Mouse (Mus musculus) bone marrow macrophage, adult 2 months (primary cell): Measurements from ENCODE around the gene Ly6g6d. TPM values are rescaled to one million over a fixed set of nuclear protein-coding genes. Genes with fewer than 3 reads are reported as not detected.
A peak's percentile ranks its signal among the peaks of the same experiment; 100 is the strongest.

Experiments used
- H3K27ac ChIP-seq: 2 replicates; pipeline ENCODE4 v1.5.1; 2012; ENCODE audit warnings: low read depth, low read length; ENCODE audit not compliant: insufficient read depth
- H3K4me1 ChIP-seq: 2 replicates; pipeline ENCODE4 v1.6.1; 2012; ENCODE audit warnings: low read length; ENCODE audit not compliant: control insufficient read depth, insufficient read depth
- H3K4me3 ChIP-seq: 2 replicates; pipeline ENCODE4 v1.5.1; 2012; ENCODE audit warnings: mild to moderate bottlenecking, low read length, moderate library complexity; ENCODE audit not compliant: insufficient read depth
- CTCF ChIP-seq: IDR thresholded peaks from 2 replicates; pipeline ENCODE4 v1.5.1; 2012; ENCODE audit warnings: low read depth, mild to moderate bottlenecking, low read length, moderate library complexity
- POLR2A ChIP-seq: IDR thresholded peaks from 2 replicates; pipeline ENCODE4 v1.6.1; 2012; ENCODE audit warnings: mild to moderate bottlenecking, low read depth, low read length, borderline replicate concordance
- polyA plus RNA-seq: library from polyadenylated mRNA; stranded (reverse); fragments of >200 nt; gene quantifications from 2 replicates; pipeline ENCODE4 v1.2.4, GENCODE M21; 2012; ENCODE audit not compliant: missing spikeins, insufficient read depth, insufficient read length

Gene Ly6g6d
- polyA plus RNA-seq, 1 experiment, result 1.0 TPM

DNA sequence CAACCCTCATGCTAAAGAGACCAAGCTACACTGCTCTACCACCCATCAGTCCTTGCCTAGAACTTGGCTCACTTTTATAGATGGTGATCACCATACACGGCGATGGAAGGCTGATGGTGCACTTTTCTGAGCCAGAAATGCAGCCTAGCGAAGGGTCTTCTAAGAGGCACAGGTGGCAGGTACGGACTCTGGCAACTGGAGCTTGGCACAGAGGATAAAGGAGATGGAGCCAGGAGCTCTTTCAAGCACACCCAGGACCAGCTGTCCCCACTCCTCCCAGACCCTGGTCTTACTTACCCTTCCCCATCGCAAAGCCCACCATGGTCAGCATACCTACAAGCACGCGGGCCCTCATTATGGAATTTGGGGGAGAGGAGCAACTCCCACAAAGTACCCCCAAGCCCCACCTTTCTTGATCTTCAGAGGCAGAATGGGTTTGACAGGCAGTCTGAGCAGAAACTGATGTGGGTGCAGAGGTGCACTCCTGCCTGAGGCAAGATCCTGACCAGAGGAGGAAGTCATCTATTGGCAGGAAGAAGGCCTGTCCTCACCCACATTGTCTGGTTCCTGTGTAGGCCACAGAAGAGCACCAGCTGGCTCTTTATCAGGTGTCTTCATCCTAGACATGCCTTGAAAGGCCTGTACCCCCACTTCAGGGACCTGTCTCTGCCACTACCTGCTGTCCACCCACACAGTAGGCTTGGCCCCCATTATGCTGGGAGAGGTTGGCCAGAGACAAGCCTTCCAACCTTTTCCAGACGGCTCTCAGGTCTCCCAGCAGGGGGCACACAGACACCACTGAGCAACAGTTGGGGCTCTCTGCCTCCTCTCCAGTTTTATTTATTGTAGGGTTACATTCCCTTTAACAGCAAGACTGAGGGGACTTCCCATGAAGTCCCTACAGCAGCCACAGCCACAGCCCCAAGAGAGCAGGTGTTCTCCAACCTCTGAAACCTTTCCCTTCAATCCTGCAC lies 37.5 kb upstream of the Ly6g6d start, which contains the start of gene Ly6g5b:
Gene Ly6g5b, minus strand, starts transcription at position 383 of the 974 bp plus-strand sequence.
- Histone ChIP-seq H3K4me3 (no peak within 1 kb of the TSS), H3K27ac (no peak within 1 kb of the TSS), H3K4me1 (peaks cover 4% of the 10 kb centered on the region; the same call in 1 of the 2 replicates)
- no peak for TF ChIP-seq POLR2A
- peak; percentile 19; the same call in 1 of the 2 replicates for TF ChIP-seq CTCF

DNA sequence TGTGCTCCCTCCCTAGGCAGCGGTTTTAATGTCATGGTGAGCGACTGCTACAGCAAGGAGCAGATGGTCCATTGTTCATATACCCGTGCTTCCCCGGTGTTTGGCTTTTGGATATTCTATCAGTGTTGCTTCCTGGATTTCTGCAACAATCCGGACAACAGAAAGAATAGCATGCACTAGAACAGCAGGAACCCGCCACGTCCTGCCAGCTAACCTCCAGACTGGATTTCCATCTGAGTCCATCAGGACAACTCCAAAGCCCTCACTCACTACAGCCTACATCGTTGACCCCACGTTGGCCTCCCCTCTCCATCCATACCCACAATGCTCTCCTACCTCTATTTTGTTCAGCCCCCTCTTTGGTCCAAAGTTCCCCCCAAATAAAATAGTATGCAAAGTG lies 33.9 kb upstream of the Ly6g6d start:
- no peak overlapping the region for H3K27ac ChIP-seq
- no peaks in the 10 kb centered on the region for H3K4me1 ChIP-seq
- TF ChIP-seq POLR2A (no peak), CTCF (no peak)
- H3K4me3 ChIP-seq, result no peak overlapping the region

DNA sequence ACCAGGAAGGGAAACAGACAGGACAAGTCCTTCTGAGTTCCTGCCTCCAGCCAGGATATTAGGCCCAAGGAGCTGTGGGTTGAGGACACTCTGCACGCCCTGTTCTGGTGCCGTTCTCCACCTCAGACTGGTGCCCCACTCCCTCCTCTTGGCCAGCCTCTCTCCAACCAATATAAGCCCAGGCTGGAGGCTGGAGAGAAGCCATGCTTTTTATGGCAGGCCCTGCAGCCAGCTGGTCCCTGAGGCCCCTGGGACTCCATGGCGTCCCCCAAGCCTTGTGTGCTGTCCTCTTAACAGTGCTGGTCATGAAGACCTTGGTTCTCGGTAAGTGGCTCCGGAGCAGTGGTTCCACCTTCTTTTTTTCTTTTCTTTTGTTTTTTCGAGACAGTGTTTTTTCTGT lies 30.2 kb upstream of the Ly6g6d start, which contains the start of gene Ly6g5c:
Gene Ly6g5c, plus strand, starts transcription at position 183 of the 400 bp plus-strand sequence.
- Histone ChIP-seq H3K4me1 (no peaks in the 10 kb centered on the region), H3K4me3 (no peak within 1 kb of the TSS), H3K27ac (no peak within 1 kb of the TSS)
- TF ChIP-seq CTCF, result no peak
- no peak for TF ChIP-seq POLR2A

DNA sequence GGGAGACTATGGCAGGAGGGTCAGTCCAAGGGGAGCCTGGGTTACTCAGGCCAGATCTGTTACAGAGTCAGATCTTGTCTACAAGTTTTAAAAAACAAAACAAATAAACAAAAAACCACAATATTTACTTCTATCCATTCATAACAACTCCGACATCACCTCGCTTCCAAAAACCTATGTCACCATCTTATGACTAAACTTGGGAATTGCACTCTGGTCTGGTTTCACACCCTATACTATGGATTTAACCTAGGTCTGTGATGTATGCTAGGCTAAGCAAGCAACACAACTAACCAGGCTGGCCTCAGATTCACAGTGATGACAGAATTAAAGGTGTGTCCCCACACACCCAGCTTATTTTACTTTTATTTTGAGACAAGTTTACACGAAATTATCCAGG lies 28.7 kb upstream of the Ly6g6d start:
- TF ChIP-seq POLR2A (no peak), CTCF (no peak)
- H3K27ac ChIP-seq, result no peak overlapping the region
- no peaks in the 10 kb centered on the region for H3K4me1 ChIP-seq
- H3K4me3 ChIP-seq, result no peak overlapping the region

DNA sequence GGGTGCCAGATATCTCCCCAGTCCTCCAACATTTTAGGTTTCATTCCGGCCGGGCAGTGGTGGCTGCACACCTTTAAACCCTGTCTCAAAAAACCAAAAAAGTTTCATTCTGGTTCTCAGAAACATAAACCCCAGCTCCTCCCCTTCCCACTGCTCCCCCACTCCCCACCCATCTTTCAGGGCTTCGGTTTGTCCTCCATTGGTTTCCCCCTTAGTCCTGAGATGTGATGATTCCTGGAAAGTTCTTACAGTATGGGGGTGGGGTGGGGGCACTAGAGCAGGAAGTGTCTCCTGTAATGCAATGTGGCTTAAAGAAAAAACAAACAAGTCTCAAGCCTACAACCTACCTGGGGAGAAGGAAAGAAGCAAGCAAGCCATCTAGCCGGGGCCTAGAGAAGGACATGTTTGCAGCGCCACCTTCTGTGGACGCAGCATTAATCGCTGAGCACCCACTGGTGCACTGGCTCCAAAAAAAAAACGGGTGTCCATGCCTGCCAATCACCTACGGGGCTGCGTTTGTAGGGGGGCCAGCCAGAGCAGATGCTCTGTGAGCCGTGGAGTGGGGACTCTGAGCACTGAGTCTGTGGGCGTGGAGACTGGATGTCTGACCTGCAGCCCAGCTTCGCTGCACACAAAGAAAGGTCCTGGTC lies 28.0 kb upstream of the Ly6g6d start:
- H3K27ac ChIP-seq, result no peak overlapping the region
- TF ChIP-seq CTCF (no peak), POLR2A (no peak)
- H3K4me1 ChIP-seq, result no peaks in the 10 kb centered on the region
- H3K4me3 ChIP-seq, result no peak overlapping the region

DNA sequence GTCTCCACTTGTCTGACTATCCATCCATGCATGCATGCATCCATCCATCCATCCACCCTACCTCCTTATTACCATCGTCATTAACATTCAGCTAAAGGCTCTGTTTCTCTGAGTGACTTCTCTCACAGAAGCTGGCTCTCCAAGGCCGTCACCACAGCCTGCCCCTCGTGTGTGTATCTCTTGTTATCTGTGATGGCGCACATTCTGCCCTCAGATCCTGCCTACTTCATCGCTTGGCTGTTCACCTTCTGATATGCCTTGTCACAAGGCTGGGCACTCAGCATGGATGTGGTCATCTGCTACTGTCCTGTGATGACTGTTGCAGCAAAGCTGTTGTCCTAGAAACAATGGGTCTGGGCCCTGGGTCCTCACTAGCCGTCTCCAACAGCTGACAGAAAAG lies 26.9 kb upstream of the Ly6g6d start:
- H3K4me3 ChIP-seq, result no peak overlapping the region
- no peak overlapping the region for H3K27ac ChIP-seq
- TF ChIP-seq CTCF (no peak), POLR2A (no peak)
- no peaks in the 10 kb centered on the region for H3K4me1 ChIP-seq

DNA sequence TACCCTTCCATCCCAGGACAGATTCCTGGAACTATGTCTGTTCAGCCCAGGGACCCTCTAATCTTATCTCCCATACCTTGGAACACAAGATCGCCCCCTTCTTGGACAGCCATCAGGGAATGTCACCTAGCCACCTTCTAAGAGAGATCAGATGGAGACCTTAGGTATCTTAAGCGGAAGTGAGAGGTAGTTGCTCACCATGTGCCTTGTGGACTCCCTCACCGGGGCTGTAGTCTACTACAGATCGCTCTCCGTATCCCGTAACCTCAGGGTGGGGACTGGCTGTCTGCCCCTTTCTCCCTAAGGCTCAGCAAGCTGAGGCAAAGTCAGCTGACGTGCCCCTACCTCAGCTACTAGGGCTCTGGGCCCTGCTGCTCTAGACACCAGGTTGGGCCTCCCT lies 26.2 kb upstream of the Ly6g6d start:
- no peak overlapping the region for H3K4me3 ChIP-seq
- H3K4me1 ChIP-seq, result no peaks in the 10 kb centered on the region
- TF ChIP-seq POLR2A, result no peak
- TF ChIP-seq CTCF, result no peak
- H3K27ac ChIP-seq, result no peak overlapping the region

DNA sequence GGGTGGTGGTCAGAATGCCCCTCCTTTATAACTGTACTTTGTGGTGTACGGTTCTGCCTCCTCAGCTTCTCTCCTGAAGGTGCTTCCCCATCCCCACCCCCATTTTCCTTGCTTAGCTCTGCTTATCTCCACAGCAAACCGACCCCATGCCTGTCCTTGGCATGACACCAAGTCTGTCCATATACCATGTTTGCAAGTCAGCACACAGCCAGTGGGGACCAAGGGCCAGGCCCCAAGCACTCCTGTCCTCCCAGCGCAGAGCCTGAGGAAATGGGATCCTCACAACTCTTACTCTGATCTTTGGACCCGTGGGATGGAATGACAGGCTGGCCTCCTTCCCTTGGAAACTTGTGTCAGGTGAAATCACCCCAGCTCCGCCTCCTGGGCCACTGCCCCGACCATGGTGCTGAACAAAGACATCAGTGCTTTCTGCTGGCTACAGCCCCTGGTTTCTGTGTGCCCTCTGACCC lies 25.4 kb upstream of the Ly6g6d start:
- TF ChIP-seq POLR2A (no peak), CTCF (no peak)
- Histone ChIP-seq H3K4me1 (no peaks in the 10 kb centered on the region), H3K27ac (no peak overlapping the region), H3K4me3 (no peak overlapping the region)

DNA sequence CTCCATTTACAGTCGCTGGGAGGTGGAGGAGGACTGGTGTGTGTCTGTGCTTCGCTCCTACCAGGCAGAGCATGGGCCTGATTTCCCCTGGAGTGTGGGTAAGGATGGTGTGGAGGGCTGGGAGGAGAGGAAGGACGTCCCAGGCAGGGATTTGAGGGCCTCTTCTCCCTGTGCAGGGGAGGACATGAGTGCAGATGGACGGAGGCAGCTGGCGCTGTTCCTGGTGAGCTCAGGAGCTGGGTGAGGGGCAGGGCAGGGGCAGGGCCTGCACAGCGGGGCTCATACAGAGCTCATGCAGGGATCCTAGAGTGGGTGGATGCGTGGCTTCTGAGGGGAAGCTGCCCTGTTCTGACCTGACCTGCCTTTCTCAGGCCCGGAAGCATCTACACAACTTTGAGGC lies 24.4 kb upstream of the Ly6g6d start:
- Histone ChIP-seq H3K4me1 (no peaks in the 10 kb centered on the region), H3K27ac (no peak overlapping the region), H3K4me3 (no peak overlapping the region)
- TF ChIP-seq CTCF, result no peak
- no peak for TF ChIP-seq POLR2A

DNA sequence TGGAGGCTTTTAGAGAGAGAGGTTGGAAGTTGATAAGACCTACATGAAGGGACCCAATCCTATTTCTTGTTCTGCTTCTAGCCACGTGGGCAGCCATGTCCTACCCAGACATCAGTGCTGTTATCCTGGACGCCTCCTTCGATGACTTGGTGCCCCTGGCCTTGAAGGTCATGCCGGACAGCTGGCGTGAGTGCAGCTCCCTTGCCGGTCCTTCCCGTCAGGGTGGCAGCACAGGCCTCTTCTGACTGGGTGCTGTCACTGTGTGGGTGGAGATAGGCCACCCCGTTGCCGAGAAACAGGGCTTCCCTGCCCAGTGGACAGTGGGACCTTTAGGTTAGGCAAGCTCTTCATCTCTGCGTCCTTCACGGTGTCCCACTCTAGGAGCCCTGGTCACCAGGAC lies 23.3 kb upstream of the Ly6g6d start:
- Histone ChIP-seq H3K27ac (no peak overlapping the region), H3K4me1 (no peaks in the 10 kb centered on the region), H3K4me3 (no peak overlapping the region)
- TF ChIP-seq CTCF (no peak), POLR2A (no peak)
